Mouse (Mus musculus) liver, adult (tissue): ENCODE results near the gene 2310022A10Rik.

Experiments
- GATA4 ChIP-seq: IDR thresholded peaks from 2 replicates; pipeline ENCODE4 v1.6.1; 2014; ENCODE audit warnings: mild to moderate bottlenecking, low read length; ENCODE audit not compliant: insufficient replicate concordance

2310022A10Rik gene

GRCm38 (mm10) chr7:27613751-27614499, 60.9 kb downstream of the 2310022A10Rik start:
- TF ChIP-seq GATA4: no peak

GRCm38 (mm10) chr7:27621028-27621427, 68.0 kb downstream of the 2310022A10Rik start:
- no peak for TF ChIP-seq GATA4

DNA sequence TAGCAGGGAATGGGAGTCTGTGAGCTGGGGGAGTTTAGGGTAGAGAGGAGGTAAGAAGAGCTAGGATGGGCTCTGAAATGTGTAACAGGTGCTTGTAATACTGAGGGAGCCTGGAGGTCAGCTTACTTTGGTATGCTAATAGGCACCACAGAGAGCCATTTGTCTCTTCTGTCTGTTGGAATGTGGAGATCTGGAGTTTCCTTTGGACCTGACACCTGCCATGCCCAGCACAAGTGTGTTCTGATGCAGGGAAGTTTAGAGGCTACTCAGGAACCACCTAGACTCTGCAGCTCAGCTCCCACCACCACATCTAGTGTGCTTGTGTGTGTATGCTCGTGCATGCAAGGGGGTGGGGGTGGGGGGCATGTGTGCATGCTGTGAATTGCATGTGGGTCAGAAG, 69.2 kb downstream of the 2310022A10Rik start:
- TF ChIP-seq GATA4: no peak

DNA sequence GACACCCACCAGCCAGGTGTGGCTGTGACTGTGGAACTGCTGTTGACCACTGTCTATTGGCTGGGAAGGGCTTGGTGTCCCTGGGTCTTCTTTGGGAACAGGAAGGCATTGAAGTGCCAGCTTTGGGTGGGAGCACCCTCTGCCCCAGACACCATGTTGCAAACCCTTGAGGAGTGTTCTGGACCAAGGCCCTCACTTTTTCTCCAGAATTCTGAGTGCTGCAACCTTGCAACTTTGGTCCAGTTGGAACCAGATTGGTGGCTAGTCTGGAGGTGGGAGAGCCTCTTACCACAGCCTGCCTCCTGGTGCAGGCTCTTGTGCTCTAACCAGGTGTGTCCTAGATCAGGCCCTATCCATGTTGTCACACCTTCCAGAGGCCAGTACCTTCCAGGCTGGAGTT, 71.9 kb downstream of the 2310022A10Rik start:
- TF ChIP-seq GATA4: no peak

- no peak for TF ChIP-seq GATA4
These were observed 74.7 kb downstream of the 2310022A10Rik start for GRCm38 (mm10) chr7:27627707-27628106.

- no peak for TF ChIP-seq GATA4
These were observed 75.2 kb downstream of the 2310022A10Rik start for GRCm38 (mm10) chr7:27628190-27628589.

- TF ChIP-seq GATA4: no peak
These were observed 78.4 kb downstream of the 2310022A10Rik start for GRCm38 (mm10) chr7:27631439-27631838.
